Mouse (Mus musculus): ENCODE data around the gene Kcnn3.
A peak's percentile ranks its signal among the peaks of the same experiment; 100 is the strongest.

The Kcnn3 gene

GRCm38 (mm10) chr3:89520618-89521502 is 896 bp downstream of the Kcnn3 start:
- no peak for DNase-seq

DNA sequence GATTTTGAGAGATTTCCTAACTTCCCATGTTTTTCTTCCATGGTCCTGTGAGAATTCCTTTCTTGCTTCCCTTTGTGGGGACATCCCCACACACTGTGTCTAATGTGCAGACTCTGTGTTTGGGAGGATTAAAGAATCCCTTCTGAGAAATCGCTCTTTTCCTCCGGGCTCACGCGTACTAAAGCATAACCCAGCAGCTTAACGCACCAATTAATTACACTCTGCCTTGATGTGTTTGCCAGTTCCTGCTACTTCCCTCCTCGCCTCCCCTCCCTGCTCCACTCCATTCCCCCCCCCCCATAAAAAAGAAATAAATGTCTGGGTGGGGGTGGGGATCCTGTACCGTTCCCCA is 1.5 kb downstream of the Kcnn3 start:
- DNase-seq, result no peak

- DNase-seq, result no peak
Measured at GRCm38 (mm10) chr3:89522450-89523128, 2.6 kb downstream of the Kcnn3 start.

- no peak for DNase-seq
Measured at GRCm38 (mm10) chr3:89526298-89527090, 6.5 kb downstream of the Kcnn3 start.

- DNase-seq, result no peak
Measured at GRCm38 (mm10) chr3:89529796-89530195, 9.8 kb downstream of the Kcnn3 start.

DNA sequence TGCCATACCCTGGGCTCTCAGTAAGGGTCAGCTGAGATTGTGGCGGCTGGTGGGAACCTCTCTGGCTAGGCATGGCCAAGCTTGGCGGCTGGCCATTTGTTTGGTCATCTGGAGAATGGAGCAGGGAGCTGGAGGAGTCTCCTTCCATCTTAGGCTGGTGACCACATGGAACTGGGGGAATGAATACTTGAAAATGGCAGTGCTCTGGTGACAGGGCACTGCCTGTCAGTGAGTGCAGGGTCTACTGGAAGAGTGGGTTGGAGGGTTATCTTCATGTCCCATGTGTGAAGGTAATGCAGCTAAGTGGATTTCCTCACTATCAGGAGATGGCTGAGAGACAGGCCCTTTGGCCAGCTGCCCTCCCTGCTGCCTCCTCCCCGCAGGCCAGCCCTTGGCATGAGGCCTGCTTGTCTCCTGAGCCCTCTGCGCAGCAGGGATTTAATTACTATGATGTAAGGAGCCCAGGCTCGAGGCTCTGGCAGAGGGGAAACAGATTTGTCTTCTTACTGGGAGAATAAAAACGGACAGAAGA is 14.7 kb downstream of the Kcnn3 start:
- peak; percentile 75 to 79 for DNase-seq

DNA sequence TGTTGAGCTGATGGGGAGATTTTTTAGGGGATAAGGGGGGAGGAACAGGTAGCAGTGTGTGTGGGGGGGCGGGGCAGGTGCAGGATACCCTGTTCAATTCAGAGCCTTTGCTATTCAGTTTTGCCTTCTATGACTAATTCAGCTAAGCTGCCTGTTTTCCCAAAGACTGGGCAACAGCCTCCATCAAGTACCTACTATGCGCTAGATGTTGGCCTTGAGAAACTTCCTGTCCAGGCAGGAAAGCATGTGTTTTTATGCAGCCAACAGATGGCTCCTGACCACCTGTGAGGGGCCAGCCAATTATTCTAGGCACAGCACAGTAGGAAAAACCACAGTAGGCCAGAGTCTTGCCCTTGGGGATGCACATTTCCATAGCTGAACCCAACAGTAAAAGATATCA is 15.2 kb downstream of the Kcnn3 start:
- no peak for DNase-seq

DNA sequence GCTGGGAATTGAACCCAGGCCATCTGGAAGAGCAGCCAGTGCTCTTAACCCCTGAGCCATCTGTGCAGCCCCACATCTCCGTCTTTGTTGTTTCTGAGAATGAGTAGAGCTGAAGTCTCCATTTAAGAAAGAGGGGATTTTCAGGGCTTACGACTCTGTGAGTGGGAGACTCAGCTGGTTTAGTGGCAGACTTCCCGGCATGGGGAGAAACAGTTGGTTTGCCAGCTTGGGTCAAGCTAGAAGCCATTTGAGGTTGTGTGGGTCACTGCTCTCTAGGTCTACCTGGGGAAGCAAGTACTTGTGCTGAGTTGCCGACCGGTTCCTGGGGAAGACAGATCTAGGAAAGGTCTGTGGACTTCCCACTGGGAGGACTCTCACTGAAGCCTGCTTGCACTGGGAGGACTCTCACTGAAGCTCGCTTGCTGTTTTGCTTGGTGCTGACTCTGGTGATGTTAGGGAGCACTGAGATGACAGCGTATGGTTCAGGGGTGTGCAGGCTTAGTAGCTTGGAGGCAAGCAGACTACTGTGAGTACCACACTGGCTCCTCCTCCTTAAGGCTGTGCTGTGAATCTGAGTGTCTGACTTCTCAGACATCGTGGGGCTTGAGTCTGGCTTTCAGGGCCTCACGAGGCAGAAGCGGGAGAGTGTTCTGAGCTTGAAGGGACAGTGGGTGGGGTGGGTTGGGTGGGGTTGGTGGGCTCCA is 19.2 kb downstream of the Kcnn3 start:
- no peak for DNase-seq

DNA sequence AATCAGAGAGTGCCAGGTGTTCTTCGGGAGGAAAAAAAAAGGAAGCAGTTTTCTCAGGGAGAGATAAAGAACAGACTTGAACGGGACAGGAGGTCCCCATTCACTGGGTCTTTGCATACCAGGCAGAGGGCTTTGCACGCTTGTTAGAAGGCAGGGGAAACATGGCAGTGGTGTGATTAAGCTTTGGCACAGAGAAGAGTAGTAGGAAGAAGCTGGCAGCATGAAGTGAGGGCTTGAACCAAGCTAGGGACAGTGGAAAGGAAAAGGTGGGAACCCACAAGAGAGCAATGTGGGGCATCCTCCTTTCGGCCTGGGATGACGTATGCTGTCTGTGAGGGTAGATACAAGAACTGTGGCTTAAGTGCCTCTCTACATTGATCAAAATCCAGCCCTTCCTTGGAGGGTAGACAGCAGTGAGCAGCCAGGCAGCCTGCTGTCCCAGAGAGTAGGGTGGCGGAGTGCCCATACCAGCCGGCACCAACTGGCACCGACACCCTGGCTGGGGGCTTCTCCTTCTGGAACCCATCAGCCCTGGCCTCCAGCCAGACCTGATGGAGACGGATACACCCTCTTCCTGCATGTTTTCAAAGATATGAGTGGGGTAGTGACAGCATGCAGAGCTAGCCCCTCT is 19.9 kb downstream of the Kcnn3 start:
- DNase-seq, result peak; percentile 10 to 21

GRCm38 (mm10) chr3:89540371-89540743 is 20.4 kb downstream of the Kcnn3 start:
- DNase-seq, result no peak

GRCm38 (mm10) chr3:89546951-89547350 is 27.0 kb downstream of the Kcnn3 start:
- no peak for DNase-seq

DNA sequence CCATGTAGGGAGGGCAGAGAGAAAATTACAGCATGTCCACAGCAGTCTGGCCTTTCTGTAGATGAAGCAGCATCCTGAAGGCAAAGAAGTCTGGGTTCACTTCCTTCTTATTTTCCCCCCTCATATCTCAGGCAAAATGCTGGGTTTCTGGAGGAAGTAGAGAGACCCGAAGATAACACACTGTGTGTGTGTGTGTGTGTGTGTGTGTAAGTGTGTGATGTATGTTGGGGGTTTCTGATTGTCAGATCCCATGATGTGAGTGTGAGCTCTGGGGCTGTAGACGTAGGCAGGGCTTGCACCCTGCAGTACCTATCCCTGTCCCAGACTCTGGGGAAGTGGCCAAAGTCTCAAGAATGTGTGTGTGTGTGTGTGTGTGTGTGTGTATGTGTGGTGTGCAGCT is 28.8 kb downstream of the Kcnn3 start:
- no peak for DNase-seq

DNA sequence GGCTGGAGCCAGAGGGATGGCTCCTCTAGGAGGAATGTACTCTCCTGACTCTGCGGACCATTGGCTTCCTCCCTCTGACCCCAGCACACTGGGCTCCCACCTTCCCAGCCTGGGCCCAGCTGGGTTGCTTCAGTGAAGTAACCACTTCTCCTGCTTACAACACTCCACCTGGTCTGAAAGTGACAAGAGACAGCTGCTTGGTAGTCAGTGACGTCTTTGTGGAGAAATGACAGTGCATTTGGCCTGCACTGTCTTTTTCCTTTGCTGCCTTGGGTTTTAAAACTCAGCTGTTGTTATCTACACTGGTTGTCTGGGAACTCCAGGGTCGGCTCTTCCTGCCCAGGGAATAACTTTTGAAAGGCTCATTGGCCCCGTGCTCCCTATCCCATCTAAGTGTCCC is 29.5 kb downstream of the Kcnn3 start:
- DNase-seq, result no peak

DNA sequence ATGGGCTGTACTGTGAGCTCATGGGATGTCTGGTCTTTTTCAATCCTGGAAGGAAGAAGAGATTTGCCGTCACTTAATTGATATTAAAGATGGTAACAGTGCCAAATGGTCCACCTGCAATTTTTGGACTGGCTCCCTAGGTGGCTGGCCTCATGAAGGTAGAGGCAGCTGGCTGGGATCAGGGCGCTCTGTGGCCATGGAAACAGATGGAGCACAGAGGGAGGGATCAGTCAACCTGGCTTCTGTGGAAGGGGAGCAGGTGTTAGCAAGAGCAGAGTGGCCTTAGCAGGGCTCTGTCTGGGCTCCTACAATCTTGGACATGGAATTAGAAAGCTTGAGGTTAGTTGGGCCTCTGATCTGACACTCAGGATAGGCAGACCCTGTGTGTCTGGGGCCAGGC is 31.9 kb downstream of the Kcnn3 start:
- DNase-seq, result peak; percentile 86 to 91

GRCm38 (mm10) chr3:89553432-89553831 is 33.5 kb downstream of the Kcnn3 start:
- no peak for DNase-seq

DNA sequence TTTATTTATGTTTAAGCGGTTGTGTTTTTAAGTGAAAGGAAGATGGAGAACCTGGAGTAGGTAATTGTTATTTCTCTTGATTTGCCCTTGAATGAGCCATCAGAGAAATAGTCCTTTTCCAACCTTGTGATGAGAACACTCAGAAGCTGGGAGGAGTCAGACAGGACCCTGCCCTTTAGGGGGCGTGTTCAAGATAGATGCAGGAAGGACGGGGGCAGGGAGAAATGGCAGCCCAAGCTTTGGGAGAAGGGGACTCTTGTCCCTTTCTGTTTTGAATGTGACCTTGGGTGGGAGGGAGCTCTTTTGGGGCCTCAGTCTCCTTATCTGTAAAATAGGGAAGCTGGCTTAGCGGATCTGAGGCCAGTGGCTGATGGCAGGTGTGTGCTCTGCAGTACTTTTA is 34.0 kb downstream of the Kcnn3 start:
- DNase-seq, result no peak

- no peak for DNase-seq
Measured at GRCm38 (mm10) chr3:89554587-89554986, 34.6 kb downstream of the Kcnn3 start.

DNA sequence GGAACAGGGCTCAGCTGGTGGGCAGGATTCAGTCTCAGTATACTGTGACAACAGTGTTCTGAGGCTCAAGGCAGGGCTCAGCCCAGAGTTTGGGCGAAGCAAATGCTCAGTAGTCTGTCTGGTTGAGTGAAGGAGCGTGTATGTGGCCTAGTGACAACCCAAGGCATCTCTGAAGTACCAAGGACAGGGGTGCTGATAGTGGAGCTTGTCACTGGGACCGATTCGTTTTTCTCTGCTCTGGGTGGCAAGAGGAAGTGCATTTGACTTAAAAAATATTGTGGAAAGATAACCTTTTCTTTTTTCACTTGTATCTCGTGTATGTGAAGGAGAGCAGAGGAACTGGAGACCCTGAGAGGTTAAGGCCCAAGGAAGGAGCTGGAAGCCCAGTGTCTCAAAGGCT is 37.8 kb downstream of the Kcnn3 start:
- no peak for DNase-seq

GRCm38 (mm10) chr3:89558972-89559910 is 39.3 kb downstream of the Kcnn3 start:
- peak in 1 of 2 experiments; percentile 12 for DNase-seq

GRCm38 (mm10) chr3:89561386-89561785 is 41.4 kb downstream of the Kcnn3 start:
- peak in 1 of 2 experiments; percentile 34 for DNase-seq

DNA sequence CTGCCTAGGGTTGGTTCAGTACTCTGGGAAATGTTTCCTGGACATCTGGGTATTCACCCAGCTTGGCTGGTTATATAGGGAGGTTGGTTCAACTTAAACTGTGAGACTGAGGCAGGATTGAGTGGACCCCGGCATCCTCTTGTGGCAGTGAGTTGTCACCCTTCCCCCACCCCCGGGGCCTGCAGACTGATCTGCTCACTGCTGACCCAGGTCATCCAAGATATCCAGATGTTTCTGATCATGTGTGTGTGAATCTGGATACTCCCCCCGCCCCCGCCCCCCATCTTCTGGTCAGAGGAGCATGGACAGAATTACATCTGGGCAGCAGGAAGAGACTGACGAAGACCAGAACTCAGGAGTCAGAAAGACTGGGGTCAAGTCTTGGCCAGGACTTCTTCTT is 45.4 kb downstream of the Kcnn3 start:
- DNase-seq, result no peak

Measured in cerebellum, adult 18-20 months (tissue).